Mouse (Mus musculus) retina, adult 2 months (tissue): ENCODE results near the gene Fam189a2.

Source experiments
- DNase-seq: peaks from one replicate; pipeline ENCODE4 v3.0.0-alpha.2; 2012; ENCODE audit warnings: low read depth, low spot score

Gene Fam189a2

GRCm38 (mm10) chr19:24030871-24031556 is at the start of gene Fam189a2:
Gene Fam189a2 (minus strand): TSS chr19:24031019.
- no peak for DNase-seq

- DNase-seq = no peak
Measured at GRCm38 (mm10) chr19:24077658-24078057, 46.8 kb upstream of the Fam189a2 start.

DNA sequence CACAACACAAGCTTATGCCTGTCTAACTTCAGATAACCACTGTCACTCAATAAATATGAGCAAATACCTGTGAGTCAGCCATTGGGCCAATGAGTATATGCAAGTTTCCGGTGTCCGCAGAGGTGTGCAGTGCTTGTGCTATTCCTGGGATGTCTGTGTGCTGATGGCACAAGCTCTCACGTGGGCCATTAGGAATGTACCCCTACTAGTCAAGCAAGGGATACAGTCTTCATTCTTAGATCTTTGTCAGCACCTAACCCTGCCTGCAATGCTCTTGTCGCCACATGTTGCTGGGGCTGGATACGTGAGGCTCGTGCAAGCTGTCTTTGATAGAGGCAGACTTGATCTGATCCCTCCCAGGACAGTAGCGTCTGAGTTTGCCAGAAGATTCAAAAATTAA is 45.7 kb upstream of the Fam189a2 start:
- no peak for DNase-seq

DNA sequence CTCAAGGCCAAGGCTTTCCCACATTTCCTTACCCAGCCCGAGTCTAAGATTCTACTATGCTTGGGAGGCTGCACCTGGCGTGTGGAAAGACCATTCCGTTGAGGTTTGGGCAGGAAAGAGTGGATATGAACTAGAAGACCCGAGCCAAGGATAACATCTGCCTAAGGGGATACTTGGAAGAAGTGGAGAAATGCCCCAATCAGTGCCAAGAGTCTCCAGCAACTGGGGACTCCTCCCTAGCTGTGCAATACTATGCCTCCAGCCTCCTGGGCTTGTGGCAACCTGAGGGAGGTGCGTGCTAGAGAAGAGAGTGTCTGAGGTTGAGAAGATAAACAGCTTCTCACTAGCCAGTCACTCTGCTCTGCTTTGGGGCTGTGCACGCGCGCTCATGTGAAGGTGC is 45.1 kb upstream of the Fam189a2 start:
- no peak for DNase-seq

- no peak for DNase-seq
Measured at GRCm38 (mm10) chr19:24073155-24073554, 42.3 kb upstream of the Fam189a2 start.

- no peak for DNase-seq
Measured at GRCm38 (mm10) chr19:24064348-24064895, 33.6 kb upstream of the Fam189a2 start.

DNA sequence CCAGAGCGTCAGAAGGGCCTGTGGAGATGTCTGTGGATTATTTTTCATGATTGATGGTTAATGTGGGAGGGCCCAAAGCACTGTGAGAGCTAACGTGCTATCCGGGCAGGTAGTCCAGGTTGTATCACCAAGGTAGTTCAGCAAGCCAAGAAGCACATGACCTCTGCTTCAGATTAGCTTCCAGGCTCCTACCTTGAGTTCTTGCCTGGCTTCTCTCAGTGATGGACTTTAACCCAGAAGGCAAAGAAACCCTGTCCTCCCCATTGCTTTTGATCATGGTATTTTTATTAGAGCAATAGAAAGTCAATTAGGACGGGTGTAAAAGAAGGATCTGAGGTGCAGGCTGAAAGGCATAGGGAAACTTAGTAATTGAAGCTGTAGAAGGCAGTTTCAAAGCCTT is 32.8 kb upstream of the Fam189a2 start:
- no peak for DNase-seq

DNA sequence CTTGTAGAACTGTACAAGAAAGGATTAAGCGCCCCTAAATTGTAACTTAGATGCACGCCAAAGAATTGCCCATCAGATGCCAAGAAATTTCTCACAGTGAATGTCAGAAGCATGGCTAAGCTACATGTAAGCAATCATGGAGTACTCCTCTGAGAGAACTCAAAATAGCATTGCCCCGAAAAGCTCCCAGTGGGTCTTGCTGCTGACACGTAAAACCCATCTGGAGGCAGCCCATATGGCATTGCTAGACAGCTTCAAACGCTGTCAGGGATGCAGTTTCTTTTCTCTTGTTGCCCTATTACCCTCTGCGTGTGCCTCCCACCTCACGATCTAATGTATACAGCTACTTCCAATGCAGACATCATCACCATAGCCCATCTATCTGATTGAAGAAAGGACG is 28.0 kb upstream of the Fam189a2 start:
- no peak for DNase-seq

GRCm38 (mm10) chr19:24058021-24058420 is 27.2 kb upstream of the Fam189a2 start:
- no peak for DNase-seq

DNA sequence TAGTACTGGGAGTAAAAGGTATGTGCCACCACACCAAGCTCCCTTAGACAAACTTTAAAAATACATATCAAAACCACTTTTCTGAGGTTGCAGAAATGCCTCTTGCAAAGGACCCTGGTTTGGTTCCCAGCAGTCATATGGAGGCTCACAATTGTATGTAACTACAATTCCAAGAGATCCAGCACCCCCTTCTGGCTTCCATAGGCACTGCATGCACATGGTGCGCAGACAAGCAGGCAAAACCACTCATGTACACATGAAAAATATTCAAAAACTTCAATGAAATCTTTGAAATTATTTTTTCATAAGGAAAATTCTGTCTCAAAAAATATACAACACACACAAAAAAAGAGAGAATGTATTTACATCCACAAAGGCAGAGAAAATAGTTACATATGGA is 26.1 kb upstream of the Fam189a2 start:
- no peak for DNase-seq

GRCm38 (mm10) chr19:24054904-24055303 is 24.1 kb upstream of the Fam189a2 start:
- DNase-seq = no peak

- no peak for DNase-seq
Measured at GRCm38 (mm10) chr19:24054265-24054664, 23.4 kb upstream of the Fam189a2 start.

DNA sequence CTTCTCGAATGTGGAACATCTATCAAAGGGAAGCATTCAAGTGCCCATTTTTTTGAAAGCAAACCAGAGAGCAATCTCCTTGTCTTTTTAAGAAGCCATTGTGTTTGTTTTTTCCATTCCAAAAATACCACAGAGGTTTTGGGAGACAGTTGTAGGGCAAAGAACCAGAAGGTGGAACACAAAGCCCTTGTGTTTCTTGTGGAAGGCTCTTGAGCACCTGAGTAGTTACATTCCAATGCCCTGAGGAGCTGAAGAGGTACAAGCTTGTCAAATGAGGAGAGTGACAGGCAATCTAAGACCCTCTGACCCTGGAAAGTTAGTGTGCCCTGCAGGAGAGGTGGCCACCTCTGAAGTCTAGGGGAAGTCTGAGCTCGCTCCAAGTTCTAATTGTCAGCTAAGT is 19.7 kb upstream of the Fam189a2 start:
- no peak for DNase-seq

- no peak for DNase-seq
Measured at GRCm38 (mm10) chr19:24049329-24049728, 18.5 kb upstream of the Fam189a2 start.

- DNase-seq = no peak
Measured at GRCm38 (mm10) chr19:24046395-24046993, 15.7 kb upstream of the Fam189a2 start.

- no peak for DNase-seq
Measured at GRCm38 (mm10) chr19:24042387-24042786, 11.6 kb upstream of the Fam189a2 start.

DNA sequence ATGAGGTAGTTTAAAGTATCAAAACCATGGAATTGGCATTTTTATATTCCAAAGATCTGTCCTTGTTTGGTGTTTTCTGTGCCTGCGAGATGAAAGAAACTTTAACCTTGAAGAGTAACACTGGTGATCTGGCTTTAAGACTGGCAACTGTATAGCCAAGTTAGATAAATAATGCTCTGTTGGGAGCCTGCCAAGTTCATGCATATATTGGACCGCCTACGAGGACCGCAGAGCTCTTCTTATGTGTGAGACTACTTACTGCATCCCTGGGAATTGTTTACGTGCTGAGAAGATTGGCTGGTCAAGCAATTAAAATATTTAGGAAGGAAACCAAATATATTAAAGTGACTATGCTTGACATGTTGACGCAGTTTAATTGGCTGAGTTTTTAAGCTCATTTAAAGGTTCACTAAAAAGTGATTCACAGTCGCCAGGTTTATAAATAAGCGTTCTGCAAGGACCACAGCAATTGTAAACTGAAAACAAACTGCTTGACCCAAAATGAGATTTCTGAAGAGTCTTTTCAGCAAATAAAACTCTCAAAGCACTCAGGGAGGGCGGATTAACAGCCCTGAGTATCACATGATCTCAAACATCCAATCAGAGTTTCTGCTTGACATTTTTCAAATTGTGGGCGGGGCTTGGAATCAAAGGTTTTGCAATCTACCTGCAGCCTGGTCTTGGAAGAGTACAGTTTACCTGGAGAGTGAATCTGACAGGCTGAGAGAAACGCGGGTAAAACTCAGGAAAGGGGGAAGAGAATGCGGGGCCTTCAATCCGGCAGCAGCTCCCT is 8.4 kb upstream of the Fam189a2 start:
- DNase-seq = no peak

- DNase-seq = no peak
Measured at GRCm38 (mm10) chr19:24034367-24034766, 3.5 kb upstream of the Fam189a2 start.

DNA sequence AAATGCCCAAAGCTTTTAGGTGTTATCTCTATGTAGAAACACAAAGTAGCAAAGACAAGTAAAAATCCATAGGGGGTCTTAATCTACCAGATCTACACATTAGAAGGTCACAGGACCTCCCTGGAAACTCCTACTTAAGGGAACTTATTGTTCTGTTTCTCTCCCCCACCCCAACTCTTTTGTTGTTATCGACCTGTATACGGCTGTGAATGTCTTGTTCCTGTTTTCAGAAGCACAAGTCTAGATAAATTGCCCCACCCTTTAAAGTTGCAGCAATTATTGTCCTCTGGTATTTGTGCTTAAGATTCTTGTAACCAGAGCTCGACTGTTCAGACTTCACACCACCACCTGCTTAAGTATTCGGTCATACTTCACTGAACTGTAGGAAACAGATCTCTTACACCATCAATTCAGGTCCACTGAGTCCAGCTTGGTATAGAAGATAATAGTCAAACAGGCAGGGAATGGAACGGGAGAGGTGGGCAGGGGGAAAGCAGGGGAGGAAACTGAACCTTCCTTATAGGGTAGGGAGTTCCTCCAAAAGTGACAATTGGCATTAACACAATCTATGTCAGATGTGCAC is 1.9 kb upstream of the Fam189a2 start:
- no peak for DNase-seq

- no peak for DNase-seq
Measured at GRCm38 (mm10) chr19:24030511-24030870, 328 bp downstream of the Fam189a2 start.

GRCm38 (mm10) chr19:24029616-24030510 is 956 bp downstream of the Fam189a2 start:
- no peak for DNase-seq
